Mouse (Mus musculus): ENCODE data around the gene Ski. TPM values are rescaled to one million over a fixed set of nuclear protein-coding genes. Genes with fewer than 3 reads are reported as not detected.

Gene Ski
- total RNA-seq, 2 experiments from 2014 or later: 106 to 111 TPM

DNA sequence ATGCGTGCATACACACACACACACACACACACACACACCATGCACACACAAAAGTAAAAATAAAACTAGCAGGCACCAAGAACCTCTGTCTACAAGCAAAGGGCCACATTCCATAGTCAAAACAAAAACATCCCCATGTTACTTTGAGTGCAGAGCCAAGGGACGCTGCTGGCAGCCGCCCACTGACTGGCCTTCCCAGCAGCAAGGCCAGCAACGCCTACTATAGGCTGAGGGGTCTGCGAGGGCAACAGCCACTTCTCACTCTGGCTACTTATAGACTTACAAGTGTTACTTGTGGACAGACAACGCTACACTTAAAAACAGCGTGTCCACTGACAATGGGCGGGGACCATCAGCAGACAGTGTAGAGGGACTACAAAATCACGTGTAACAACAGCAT lies 7.2 kb downstream of the Ski start:
- no peak for DNase-seq (ENCODE audit: low spot score in 2 of 2)

DNA sequence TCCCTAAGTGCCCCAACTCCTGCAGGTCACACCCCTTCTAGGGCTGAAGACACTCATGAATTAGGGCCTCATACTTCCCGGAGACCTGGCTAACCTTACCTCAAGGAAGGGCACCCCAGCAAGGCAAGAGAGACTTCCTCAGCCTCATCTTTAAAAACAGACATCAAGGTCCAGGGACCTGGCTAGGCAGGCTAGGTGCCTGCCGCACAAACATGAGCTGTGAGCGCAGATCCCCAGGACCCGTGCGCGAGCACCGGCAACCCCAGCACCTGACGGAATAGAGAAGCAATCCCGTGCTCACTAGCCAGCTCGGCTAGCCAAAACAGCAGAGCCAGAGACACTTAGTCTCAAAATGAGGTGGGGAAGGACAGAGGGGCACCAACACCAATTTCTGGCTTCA lies 7.6 kb downstream of the Ski start:
- DNase-seq (ENCODE audit: low spot score in 2 of 2): no peak

DNA sequence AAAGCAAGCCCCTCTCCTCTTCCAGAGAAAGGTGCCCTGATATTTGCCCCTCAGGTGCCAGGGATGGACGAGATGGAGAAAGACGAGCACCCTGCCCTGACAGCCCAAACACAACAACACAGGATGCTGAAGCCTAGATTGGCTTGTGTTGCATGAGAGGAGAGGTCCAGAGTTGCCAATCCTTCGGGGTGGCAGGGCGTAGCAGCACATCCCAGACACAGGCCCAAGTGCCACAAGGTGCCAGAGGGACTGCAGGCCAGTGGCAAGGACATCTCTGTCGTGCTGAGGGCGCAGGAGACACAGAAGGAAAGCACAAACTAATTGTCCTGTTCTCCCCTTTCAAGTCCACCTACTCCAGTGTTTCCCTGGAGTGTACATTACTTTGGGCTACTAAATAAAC lies 8.2 kb downstream of the Ski start:
- no peak for DNase-seq (ENCODE audit: low spot score in 2 of 2)

DNA sequence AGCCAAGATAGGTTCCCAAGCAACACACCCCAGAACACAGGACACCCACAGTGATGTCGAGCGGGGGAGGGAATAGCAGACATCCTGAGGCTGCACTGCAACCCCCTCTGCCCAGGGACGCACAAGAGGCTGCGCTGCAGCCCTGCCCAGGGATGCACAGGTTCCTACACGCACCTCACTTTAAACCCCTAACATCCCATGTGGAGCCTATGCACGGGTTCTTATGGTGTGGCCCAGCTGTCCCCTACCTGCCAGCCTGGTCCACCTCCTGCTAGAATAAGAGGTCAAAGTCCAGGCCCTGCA lies 8.7 kb downstream of the Ski start:
- DNase-seq (ENCODE audit: low spot score in 2 of 2): no peak

DNA sequence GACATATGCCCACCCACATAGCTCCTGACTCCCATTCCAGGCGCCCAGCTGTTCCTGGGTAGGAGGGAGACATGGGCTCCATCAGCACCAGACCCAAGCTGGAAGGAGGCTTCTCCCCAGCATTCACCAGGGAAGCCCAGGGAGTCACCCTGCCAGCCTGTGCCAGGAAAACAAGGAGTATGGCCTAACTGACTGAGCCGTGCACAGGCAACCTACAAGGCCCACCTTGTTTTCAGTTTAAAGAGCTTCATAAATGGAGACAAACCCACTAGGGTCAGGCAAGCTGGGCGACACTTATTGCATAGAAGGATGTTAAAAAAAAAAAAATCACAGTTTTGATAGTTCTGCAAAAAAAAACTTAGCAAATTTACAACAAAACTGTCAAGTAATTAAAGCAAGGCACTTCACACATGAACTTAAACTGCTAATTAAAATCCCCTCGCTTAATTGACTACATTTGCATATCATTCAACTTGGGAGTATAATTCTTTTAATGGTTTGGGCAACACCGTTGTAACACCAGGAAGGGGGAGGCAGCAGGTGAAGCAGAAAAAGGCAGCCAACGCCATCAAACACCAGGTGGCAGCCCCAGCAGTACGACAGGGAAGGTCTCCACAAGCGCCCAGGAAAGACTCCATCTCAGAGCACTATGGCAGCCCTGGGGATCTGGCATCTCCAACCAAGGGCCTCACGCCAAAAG lies 9.2 kb downstream of the Ski start:
- DNase-seq (ENCODE audit: low spot score in 2 of 2): no peak

DNA sequence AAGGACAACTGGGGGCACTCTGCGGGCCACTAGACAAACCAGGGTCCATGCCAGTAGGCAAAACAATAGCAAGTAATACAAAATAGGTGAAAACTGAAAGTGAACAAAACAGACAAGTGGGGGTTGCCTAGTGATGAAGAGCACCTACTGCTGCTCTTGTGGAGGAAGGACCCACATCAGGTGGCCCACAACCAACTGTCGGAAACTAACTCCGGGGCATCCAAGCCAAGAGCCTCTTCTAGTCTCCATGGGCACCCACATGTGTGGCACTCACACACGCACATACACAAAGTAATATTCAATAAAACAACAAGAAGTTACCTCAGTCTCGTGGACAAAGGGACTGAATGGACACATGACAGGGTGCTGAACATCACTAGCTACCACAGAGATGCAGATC lies 12.9 kb downstream of the Ski start:
- no peak for DNase-seq (ENCODE audit: low spot score in 2 of 2)

DNA sequence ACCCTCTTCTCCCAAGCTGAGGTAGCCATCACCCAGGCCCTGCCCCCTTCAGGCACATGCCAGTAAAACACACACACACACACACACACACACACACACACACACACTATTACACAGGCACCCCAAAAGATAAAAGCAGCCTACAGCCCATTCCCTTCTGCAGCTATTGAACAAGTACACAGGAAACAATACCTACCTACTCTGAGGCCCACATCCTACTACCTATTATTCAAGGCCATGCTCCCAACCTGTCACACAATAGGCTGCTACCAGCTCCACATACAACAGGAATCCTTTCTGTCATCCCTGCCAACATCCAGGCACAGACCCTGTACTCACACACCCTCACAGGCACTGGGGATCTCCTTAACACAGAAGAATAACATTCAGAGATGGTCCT lies 13.3 kb downstream of the Ski start:
- no peak for DNase-seq (ENCODE audit: low spot score in 2 of 2)

DNA sequence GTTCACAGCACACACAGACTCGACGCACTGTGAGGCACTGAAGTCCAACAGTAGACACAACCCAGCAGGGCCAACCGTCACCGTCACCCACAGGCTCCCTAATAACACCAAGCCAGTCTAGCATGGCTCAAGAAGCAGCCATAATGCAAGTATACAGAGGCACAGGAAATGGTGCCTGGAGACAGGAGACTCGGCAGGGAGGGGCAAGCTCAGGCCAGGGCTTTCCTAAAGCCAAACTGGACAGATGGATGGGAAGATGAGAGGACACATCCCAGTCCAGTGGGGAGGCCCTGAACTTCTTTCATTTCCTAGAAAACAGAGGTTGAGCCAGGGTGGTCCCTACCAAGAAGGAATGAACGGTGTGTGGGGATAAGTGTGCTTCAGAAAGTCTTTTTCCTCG lies 13.8 kb downstream of the Ski start:
- DNase-seq (ENCODE audit: low spot score in 2 of 2): no peak

DNA sequence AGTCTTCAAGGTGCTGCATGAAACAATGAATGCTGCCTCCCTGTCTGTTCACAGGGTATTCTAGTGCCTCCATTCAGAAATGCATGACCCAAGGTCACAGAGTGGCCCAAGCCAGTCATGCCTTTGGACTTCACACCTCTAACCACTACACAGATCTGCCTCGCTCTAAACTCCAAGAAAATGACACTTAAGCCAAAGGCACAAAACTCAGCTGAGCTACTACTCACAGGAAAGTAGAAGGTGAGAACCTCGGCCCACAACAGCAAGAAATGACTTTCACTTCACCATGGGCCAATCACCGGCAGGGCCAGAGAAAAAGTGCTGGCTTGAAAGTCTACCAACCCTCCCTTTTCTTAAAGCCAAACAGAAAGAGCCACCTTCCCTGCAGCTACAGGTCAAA lies 14.6 kb downstream of the Ski start:
- DNase-seq (ENCODE audit: low spot score in 2 of 2): no peak

DNA sequence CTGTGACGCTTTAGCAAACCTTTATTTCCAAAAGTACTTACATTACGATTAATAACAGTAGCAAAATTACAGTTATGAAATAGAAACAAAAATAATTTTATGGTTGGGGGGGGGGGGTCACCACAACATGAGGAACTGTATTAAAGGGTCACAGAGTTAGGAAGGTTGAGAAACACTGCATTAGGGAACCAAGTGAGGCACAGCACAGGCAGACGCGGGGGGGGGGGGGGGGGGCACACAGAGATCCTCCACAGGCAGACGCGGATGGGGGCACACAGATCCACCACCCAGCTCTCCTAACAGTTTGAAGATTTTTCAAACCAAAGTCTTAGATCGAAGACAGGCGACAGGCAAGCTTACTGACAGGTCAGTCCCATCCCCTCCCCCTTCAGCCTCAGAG lies 15.9 kb downstream of the Ski start:
- DNase-seq (ENCODE audit: low spot score in 2 of 2): no peak

DNA sequence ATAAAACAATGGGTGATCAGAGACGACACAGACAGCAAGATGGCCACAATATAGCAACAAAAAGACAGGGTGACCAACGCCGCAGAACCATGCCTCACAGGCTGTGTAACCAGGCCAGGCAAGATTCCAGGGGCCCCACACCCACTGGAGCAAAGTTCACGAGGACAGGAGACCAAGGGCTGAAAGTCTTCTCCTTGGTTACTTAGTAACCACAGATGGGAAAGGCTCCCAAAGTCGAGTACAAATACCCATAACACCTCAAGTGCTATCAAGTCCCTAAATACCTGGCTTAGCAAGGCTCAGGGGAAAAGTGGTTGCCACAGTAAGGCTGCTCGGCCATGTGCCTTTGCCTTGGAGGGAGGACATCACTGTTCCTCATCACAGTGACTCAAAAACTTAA lies 16.5 kb downstream of the Ski start:
- DNase-seq (ENCODE audit: low spot score in 2 of 2): no peak

DNA sequence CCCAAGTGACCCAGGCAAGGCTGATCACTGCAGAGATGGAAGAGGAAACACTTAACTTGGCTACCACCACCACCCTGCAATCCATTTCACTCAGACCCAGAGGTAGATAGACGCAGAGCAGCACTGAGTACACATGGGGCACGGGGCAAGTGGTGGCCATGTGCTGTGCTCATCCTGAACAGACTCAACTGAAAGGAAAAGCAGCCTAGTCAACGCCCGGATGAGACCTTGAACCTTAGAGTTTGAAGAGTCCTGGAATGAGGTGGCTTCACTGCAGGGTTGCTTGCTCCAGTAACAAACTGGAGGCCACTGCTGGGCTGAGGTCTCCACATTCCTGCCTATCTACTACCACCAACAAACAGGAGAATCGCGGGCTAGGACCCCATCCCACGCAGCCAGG lies 20.6 kb downstream of the Ski start:
- DNase-seq (ENCODE audit: low spot score in 2 of 2): no peak

DNA sequence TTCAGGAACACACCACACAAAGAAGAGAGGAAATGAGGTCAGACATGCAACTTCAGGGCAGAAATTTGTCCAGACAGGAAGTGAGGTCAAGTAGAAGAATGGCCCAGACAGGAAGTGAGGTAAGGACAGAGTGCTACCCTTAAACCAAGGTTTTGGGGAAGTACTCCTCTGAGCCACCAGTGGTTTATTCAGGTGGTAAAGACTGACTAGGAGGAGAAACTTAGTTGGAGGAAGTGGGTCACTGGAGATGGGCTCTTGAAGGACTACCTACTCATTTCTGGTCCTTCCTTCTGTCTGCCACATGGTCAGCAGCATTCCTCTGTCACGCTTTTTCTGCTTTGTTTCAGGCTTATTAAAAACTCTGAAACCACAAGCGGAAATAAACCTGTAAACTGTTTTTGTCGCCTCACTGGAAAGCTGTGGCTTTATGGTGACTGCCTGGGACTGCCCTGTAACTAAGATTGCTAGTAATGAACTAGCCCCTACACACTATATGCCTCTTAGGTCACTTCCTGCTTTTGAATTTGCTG lies 21.5 kb downstream of the Ski start:
- DNase-seq (ENCODE audit: low spot score in 2 of 2): no peak

DNA sequence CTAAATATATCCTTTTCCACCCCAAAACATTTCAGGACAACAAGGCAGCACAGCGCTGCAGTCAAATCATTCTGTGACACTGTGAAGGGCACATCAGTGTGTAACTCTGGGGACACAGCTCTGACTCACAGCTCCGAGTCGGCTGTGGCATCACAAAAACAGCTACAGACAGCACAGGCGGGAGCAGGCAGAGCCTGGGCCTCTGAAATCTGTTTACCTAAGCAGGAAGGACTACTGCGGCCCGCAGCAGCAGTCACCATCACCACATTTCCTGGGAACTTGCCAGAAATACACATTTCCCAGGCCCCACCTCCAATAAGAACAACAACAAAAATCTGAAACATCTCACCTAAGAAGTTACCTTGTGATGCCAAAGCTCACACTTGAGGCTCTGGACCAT lies 24.7 kb downstream of the Ski start:
- no peak for DNase-seq (ENCODE audit: low spot score in 2 of 2)

DNA sequence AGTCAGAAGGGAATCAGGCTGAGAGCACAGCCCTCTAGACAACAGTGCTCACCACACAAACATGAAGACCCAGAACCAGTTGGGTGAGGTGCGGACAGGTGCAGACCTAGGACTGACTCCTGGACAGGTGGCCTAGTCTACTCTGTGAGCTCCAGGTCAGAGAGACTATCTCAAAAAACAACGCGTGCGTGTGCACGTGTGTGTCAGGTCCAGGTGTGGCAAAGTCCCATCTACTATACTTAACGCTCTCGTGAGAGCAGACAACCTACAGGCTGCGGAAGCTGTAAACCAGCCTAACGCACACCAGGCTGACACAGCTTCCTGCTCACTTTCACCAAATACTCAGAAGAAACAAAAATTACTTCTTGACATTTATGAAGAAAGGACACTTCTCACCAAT lies 27.2 kb downstream of the Ski start:
- DNase-seq (ENCODE audit: low spot score in 2 of 2): no peak

DNA sequence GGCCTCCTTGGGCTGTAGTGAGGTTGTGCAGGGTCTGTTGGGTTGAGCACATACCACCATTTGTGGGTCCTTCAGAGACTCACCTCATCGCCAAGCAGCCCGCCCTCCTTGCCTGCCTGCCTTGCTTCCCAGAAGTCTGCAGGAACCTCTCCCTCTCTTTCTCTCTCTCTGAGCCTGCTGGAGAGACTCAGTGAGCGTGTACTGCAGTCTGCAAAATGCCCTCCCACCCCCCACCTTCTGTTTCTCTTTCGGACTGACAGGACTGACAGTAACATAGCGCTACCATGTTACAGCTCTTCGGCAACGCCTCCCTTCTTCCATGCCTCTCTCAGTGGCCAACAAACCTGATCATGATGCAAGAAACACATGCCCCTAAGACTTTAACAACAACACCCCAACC lies 32.1 kb downstream of the Ski start:
- no peak for DNase-seq (ENCODE audit: low spot score in 2 of 2)

DNA sequence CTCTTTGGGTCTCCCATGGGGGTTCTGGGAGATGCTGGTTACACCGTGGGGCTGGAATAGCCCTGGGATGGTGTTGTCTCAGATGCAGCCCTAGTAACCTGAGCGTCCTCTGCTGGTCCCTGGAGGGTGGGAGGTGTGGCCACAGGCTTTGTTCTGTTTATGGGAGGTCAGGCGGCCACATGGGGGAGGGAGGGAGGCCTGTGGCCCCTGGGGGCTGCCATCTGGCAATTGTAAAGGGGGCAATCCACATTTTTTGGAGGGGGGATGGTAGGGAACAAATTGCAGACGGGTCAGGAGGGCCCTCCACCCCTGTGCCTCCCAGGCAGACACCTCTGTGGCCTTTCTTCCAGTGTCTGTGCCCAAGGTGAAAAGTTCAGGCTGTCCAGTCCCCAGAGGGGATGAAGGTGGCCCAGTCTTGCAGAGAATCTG lies 32.7 kb downstream of the Ski start:
- no peak for DNase-seq (ENCODE audit: low spot score in 2 of 2)

DNA sequence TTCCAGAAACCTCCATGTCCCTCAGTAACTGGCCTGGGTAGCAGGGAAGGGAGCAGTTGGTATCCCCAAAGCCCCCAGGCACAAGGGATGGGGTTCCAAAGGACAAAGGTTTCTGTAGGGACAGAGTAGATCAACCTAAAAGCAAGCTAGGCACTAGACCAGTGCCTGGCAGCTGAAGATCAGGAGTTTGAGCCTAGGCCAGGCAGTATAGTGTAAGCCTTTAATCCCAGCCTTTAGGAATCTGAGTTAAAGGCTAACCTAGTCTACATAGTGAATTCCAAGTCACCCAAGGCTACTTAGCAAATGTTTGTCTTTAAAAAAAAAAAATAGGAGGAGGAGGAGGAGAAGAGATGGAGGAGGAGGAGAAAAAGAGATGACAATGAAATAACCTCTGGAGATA lies 33.6 kb downstream of the Ski start:
- no peak for DNase-seq (ENCODE audit: low spot score in 2 of 2)

DNA sequence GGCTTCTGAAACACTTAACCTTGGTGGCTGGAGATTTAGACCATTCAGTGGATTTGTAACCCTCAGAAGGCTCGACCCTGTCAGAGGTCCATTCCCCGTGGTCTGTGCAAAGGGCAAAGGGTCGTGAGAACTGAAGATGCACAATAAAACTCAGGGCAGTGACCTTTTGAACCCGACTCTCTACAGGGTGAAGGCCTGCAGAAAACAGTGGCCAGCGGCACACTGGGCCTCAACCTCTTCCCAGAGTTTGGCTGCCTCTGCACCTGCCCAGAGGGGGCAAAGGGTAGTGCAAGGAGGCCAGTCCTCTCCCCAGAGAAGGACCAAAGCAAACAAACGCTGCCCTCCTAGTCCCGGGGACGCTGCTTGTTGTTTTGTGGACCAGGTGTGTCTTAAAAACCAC lies 34.1 kb downstream of the Ski start:
- no peak for DNase-seq (ENCODE audit: low spot score in 2 of 2)

DNA sequence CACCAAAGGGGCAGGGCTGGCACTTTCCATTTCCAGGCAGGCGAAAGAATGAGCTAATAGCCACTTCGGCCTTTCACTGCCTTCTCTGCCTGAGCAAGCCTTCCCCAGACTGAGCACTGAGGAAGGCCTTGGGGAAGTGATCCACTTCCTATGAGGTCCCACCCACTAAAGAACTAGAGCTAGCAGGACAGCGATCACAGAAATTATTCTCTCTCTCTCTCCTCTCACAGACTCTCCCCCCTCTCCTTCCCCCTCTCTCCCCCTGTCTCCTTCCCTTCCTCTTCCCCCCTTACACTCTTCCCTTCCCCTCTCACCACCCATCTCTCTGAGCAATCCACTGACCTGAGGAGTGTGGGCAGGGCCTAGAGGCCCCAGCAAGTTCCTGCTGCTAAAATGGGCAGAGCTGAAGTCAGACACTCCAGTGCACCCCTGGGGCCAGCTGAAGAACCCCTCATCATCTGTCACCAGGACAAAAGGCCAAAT lies 35.2 kb downstream of the Ski start:
- DNase-seq (ENCODE audit: low spot score in 2 of 2): no peak

DNA sequence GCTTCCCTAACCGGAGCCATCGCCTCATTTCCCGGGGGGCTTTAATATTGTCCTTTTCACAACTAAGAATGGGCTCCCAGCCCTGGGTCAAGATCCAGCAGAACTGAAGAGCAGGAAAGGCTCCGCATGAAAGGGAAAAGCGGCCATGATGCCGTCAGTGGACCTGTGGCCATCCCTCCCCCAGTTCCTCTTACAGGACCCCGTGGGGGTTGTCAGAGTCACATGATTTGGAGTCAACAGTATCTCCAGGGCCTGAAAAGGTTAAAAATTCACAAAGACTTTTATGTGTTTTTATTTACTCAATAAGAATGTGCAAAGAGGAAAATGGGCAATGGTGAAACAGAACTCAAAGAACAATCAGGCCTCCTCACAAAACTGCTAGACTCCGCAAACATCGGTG lies 36.5 kb downstream of the Ski start:
- no peak for DNase-seq (ENCODE audit: low spot score in 2 of 2)

DNA sequence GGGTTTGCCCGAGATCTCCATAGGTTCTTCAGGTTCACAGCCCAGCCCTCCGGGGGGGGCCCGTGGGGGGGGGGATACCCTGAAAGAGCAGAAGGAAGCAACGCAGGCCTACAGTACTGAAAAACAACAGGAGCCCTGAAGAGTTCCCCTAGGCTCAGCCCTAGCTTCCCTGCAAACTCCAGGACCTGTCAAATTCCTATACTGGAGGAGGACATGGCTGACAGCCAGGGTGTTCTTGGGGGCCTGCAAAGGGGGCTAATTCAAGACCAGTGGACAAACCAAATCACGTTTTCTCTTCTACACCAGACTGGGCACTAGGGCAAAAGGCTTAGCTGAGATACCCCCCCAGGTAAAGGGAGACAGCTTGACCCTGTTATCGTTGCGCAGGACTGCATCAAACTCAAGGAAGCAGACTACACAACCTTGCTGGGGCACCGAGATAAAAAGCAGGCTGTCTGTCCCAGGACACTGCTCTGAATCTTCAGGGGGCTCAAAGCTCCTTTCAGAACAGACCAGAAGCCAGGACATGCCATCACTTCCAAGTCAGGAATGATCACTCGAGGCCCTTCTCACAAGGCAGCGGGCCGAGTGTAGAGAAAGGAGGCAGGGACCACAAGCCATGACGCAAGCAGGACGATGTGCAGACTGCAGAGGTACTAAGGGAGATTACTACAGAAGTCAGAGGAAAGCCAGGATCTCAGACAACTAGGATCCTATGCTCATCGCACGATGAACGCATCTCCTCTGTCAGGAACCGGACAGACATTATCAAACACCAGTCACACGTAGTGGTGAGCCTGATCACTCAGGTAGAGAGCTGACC lies 37.9 kb downstream of the Ski start:
- no peak for DNase-seq (ENCODE audit: low spot score in 2 of 2)

DNA sequence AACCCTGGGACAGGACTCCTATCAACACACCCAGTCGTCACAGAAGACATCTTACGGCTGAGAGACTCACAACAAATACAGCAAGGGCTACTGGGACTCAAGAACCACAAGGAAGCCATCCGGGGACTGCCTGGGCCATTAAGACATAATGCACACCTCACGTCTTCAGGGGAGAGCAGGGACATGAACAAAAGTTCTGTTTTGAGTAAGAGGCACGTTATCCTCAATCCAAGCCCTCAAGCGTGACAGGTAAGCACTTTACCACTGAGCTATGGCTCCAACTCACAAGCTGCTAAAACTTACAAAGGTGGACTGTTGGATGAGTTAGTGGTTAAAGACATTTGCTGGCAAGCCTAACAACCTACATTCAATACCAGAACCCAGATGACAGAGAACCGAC lies 39.2 kb downstream of the Ski start:
- DNase-seq (ENCODE audit: low spot score in 2 of 2): no peak
